Mouse (Mus musculus) kidney, adult 2 months (tissue): ENCODE results near the gene Pitpnm1. TPM values are rescaled to one million over a fixed set of nuclear protein-coding genes. Genes with fewer than 3 reads are reported as not detected.
"Not testable (repeated sequence)": the region's sequence is repeated elsewhere in the genome, so short reads cannot be mapped to it uniquely, and the experiment has no call there.

Experiments
- DNase-seq: peaks from one replicate; pipeline ENCODE4 v3.0.0; 2021
- H3K27ac ChIP-seq: fragments of 200-500 bp; 2 replicates; pipeline ENCODE4 v1.5.1; 2012; ENCODE audit warnings: low read depth, low read length, control low read depth, inconsistent platforms; ENCODE audit not compliant: insufficient read depth
- H3K27me3 ChIP-seq: fragments of 200-500 bp; replicated peaks from 2 replicates; pipeline ENCODE4 v1.6.1; 2012; ENCODE audit warnings: mild to moderate bottlenecking, moderate library complexity, low read length, inconsistent platforms; ENCODE audit not compliant: control insufficient read depth, insufficient read depth
- H3K36me3 ChIP-seq: fragments of 200-500 bp; 2 replicates; pipeline ENCODE4 v1.6.1; 2012; ENCODE audit warnings: mild to moderate bottlenecking, moderate library complexity, low read length, inconsistent platforms; ENCODE audit not compliant: control insufficient read depth, insufficient read depth
- H3K4me1 ChIP-seq: fragments of 200-500 bp; 2 replicates; pipeline ENCODE4 v1.6.1; 2011; ENCODE audit warnings: low read length; ENCODE audit not compliant: control insufficient read depth, insufficient read depth
- H3K4me3 ChIP-seq: fragments of 200-500 bp; 2 replicates; pipeline ENCODE4 v1.5.1; 2011; ENCODE audit warnings: mild to moderate bottlenecking, low read depth, low read length, control low read depth; ENCODE audit not compliant: insufficient read depth
- CTCF ChIP-seq: fragments of 200-500 bp; conservative IDR thresholded peaks from 2 replicates; pipeline ENCODE4 v1.5.1; 2011; ENCODE audit warnings: low read depth, mild to moderate bottlenecking, control low read depth, low read length, moderate library complexity, mixed read lengths; ENCODE audit not compliant: insufficient read depth, insufficient read length
- POLR2A ChIP-seq: fragments of 200-500 bp; IDR thresholded peaks from one replicate; pipeline ENCODE4 v1.6.1; 2011; ENCODE audit warnings: low read depth, low read length, control low read depth
- WGBS: fragments of 180-500 bp; shearing (Covaris S2); methylation state at CpG from one replicate; pipeline ENCODE4 v1.1.7; 2018; 5-methylcytosine and 5-hydroxymethylcytosine counted together
- polyA plus RNA-seq: library from polyadenylated mRNA; depleted of rRNA; stranded (reverse); fragments of >200 nt; gene quantifications from 2 replicates; pipeline ENCODE4 v1.2.3, GENCODE M21; 2012

Pitpnm1 gene
- polyA plus RNA-seq, 1 experiment: 46.3 TPM

DNA sequence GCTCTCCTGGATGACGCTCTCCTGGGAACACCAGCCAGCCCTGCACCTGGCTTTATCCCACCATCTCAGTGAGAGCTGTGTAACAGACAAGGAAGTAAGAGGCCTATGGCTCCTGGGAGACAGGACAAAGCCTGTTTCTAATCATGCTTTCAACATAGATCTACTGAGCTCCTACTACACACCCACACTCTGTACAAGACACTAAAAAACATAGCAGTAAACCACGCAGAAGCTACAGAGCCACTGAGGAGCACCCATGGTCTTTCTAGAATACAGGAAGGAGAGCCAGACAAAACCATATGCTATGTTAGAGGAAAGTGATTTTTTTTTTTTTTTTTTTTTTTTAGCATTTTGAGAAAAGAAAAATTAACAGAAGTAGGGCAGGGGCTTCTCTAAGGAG, 18.6 kb downstream of the Pitpnm1 start:
- no peak for TF ChIP-seq CTCF
- TF ChIP-seq POLR2A: no peak
- Histone ChIP-seq H3K4me1 (peaks cover 15% of the 10 kb centered on the region), H3K36me3 (no peaks in the 10 kb centered on the region), H3K27ac (no peak overlapping the region), H3K4me3 (no peak overlapping the region), H3K27me3 (no peaks in the 10 kb centered on the region)
- WGBS: 99% methylated on average over 2 of the region's 2 CpGs
- no peak for DNase-seq

DNA sequence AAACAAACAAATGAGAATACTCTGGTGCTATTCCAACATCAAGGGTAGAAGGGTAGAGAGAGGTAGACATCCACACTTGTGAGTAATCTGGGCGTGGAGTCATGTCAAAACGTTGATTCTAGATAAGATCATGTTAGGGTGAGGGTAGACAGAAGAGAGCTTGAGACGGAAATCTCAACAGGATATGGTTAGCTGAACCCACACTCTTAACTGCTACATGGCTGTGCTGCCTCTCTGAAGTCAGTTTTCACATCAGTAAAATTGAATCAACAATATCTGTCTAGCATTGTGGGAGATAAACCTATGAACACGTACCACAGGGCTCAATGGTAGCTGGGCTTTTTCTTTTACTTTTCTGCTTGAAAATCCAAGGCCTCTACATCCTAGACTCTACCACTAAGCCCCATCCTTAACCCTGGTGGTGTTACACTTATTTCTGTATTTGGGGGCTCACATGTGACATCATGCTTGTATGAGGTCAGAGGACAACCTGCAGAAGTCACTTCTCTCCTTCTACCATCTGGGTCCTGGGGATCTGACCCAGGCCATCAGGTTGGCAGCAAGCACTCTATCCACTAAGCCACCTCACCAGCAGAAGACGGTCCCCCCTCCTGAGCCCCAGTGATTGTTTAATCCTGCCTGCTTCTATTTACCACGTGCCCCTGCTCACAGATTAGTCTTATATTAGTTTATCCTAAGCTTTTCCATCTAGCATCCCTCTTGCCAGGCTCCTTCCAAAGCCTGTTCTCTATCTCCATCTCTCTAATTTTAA, 20.1 kb downstream of the Pitpnm1 start:
- H3K4me1 ChIP-seq: peaks cover 4% of the 10 kb centered on the region
- H3K27me3 ChIP-seq: no peaks in the 10 kb centered on the region
- 85% methylated on average over 6 of the region's 6 CpGs for WGBS
- no peak overlapping the region for H3K27ac ChIP-seq
- no peaks in the 10 kb centered on the region for H3K36me3 ChIP-seq
- DNase-seq: no peak
- no peak overlapping the region for H3K4me3 ChIP-seq
- no peak for TF ChIP-seq POLR2A
- TF ChIP-seq CTCF: no peak

DNA sequence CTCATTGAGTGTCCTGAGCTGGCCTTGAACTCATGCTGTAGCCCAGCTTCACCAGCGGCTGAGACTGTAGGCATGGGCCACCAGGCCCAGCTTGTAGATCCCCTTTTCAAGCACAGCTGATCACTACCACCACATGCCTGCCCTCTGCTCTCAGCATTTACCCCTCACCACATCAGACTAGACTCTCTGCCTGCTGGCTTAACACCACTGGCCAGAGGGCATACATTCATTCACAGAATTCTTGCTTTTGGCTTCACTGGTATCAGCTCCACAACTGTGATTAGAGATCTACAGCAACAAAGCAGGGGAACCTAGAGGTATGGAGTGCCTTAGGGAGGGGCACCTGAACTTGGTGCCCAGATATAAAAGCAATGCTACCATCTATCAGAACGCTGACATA, 20.7 kb downstream of the Pitpnm1 start:
- no peaks in the 10 kb centered on the region for H3K27me3 ChIP-seq
- WGBS: 95% methylated on average over 2 of the region's 2 CpGs
- DNase-seq: no peak
- H3K4me1 ChIP-seq: peaks cover 4% of the 10 kb centered on the region
- TF ChIP-seq CTCF (no peak), POLR2A (no peak)
- no peak overlapping the region for H3K4me3 ChIP-seq
- H3K36me3 ChIP-seq: no peaks in the 10 kb centered on the region
- no peak overlapping the region for H3K27ac ChIP-seq

DNA sequence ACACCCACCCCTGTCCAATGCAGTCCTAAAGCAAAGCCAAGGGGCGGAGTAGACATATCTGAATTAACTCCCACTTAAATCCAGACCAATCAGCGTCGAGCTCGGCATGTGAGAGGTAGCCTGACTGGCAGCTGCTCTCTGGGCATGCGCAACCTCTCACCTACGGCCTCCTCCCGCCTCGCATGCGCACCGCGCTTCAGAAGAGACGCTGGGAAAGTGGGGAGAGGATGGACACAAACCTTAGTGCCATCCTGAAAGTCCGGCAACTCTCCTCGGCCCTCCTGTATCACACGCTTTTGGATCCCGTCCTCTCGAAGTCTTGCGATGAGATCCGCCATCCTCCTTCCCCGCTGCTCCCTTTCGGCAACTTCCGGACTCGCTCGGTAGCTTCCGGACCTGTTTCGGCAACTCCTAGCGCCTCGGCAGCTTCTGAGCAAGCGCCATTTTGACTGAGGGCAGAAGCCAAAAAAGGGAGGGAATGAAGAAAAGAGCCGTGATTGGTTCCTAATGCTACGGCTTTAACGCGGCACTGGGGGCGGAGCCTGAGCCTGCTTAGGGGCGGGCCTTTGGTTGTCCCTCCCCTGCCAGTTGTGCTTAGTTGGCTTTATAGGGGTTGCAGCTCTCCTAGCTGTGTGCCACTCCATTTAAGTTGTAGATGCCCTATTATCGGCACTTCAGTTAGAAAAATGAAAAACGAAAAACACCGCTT, 21.5 kb downstream of the Pitpnm1 start:
- Histone ChIP-seq H3K4me1 (peaks cover 4% of the 10 kb centered on the region), H3K27me3 (no peaks in the 10 kb centered on the region), H3K4me3 (peak overlapping the region; percentile 52), H3K27ac (peak overlapping the region; percentile 68), H3K36me3 (no peaks in the 10 kb centered on the region)
- peak; percentile 99 for DNase-seq
- no peak for TF ChIP-seq POLR2A
- TF ChIP-seq CTCF: no peak
- WGBS: 3% methylated on average over 38 of the region's 38 CpGs

DNA sequence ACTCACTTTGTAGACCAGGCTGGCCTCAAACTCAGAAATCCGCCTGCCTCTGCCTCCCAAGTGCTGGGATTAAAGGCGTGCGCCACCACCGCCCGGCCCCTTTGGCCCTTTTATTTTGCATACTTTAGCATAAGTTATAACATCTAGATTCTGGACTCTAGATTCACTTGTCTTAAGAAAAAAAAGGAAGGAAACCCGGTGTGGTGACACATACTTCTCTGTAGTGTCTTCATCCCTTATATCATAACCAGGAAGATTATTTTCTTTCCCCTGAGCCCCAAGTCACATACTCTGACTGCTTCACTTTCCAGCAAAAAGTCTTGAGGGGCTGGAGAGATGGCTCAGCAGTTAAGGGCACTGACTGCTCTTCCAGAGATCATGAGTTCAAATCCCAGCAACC, 22.1 kb downstream of the Pitpnm1 start:
- H3K4me3 ChIP-seq, DNase-seq, H3K27me3 ChIP-seq: not testable (repeated sequence)

DNA sequence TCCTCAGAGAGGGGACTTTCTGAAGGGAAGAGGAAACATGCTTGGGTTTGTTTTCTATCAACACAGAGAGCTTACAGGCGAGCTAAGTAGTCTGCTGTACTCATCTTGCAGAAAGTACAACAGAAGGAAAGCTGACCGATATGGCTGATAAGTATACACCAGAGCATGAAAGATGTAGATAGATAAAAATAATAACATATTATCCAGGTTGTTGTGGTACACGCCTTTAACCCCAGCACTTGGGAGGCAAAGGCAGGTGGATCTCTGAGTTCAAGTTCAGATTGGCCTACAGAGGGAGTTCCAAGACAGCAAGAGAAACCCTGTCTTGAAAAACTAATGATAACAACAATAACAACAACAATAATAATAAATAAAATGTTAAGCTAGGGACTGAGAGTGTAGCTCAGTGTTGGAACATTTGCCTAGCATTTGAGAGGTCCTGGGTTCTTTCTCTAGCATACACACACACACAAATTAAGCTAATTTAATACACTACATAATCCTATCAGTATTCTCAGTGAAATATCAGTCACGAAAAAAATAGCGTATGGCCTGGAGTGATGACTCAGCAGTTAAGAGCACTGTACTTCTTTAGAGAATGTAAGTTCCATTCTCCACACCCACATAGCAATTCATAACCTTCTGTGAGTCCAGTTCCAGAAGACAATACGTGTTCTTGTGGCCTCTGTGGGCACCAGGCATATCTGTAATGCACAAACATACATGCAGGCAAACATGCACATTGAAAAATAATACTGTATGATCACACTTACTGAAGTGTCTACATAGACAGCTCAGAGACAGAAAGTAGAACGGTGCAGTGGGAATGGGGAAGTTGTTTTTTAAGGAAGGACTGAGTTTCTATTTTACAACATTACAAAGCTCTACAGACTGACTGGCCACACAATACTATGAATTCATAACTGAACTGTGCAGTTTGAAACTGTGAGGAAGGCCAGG, 22.9 kb downstream of the Pitpnm1 start:
- TF ChIP-seq CTCF (no peak), POLR2A (no peak)
- peaks cover 10% of the 10 kb centered on the region for H3K4me1 ChIP-seq
- 84% methylated on average over 7 of the region's 7 CpGs for WGBS

More for the DNA sequence above, 22.1 kb downstream of the Pitpnm1 start:
- not testable (repeated sequence) for H3K27ac ChIP-seq, H3K36me3 ChIP-seq
- H3K4me1 ChIP-seq: peaks cover 10% of the 10 kb centered on the region
- WGBS: 54% methylated on average over 6 of the region's 6 CpGs

DNA sequence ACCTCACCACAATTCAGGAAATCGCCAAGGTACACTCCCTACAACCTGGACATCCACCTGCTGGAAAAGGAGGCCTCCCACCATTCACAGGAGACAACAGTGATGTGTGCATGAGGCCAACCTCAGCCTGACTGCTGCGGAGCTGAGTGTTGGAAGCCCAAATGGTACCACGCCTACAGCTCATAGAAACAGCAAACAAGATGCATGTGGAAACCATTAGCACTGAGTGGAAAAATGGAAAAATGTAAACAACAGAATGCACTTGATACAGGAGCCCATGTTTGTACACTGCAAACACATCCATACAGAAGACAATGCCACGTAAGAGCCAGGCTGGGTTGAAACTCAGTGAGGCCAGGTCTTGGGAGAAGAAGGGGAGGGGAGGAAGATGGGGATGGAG, 24.6 kb downstream of the Pitpnm1 start:
- Histone ChIP-seq H3K27me3 (no peaks in the 10 kb centered on the region), H3K4me1 (peaks cover 10% of the 10 kb centered on the region), H3K4me3 (no peak overlapping the region), H3K27ac (no peak overlapping the region), H3K36me3 (no peaks in the 10 kb centered on the region; the same call in 1 of the 2 replicates)
- 90% methylated on average over 4 of the region's 4 CpGs for WGBS
- TF ChIP-seq CTCF (no peak), POLR2A (no peak)
- no peak for DNase-seq

More for the DNA sequence above, 22.9 kb downstream of the Pitpnm1 start:
- no peak overlapping the region for H3K4me3 ChIP-seq
- H3K27ac ChIP-seq: no peak overlapping the region
- no peaks in the 10 kb centered on the region; the same call in 1 of the 2 replicates for H3K36me3 ChIP-seq
- no peak for DNase-seq
- no peaks in the 10 kb centered on the region for H3K27me3 ChIP-seq

DNA sequence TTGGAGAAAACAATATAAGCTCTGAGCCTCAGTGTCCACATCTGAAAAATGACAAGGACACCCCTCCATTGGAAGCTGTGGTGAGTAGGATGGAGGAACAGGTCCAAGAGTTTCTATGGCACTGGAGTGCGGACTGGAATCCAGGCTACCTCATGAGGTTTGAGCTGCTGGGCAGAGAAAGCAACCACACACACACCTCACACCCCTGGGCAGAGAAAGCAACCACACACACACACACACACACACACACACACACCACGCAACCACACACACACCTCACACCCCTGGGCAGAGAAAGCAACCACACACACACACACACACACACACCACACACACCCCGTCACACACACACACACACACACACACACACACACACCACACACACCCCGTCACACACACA, 25.5 kb downstream of the Pitpnm1 start:
- peak overlapping the region; percentile 42 for H3K4me3 ChIP-seq
- H3K27me3 ChIP-seq, DNase-seq, H3K36me3 ChIP-seq: not testable (repeated sequence)
- H3K27ac ChIP-seq: peak overlapping the region; percentile 24; the same call in 1 of the 2 replicates
- 11% methylated on average over 4 of the region's 4 CpGs for WGBS
- peaks cover 10% of the 10 kb centered on the region for H3K4me1 ChIP-seq
